Mouse (Mus musculus) embryo, embryonic 11.5 days (tissue): ENCODE results near the gene Id2.

Experiments
- DNase-seq: peaks from one replicate; pipeline ENCODE4 v3.0.0-alpha.2; 2012; ENCODE audit warnings: low read depth, low spot score

Id2 gene

GRCm38 (mm10) chr12:25097052-25097209 lies at the start of gene Id2:
Gene Id2 (minus strand): TSS chr12:25097140.
- DNase-seq: no peak

- no peak for DNase-seq
These were observed 48.4 kb upstream of the Id2 start for GRCm38 (mm10) chr12:25145344-25145698.

GRCm38 (mm10) chr12:25144591-25145343 lies 47.8 kb upstream of the Id2 start:
- no peak for DNase-seq

GRCm38 (mm10) chr12:25143492-25143891 lies 46.6 kb upstream of the Id2 start:
- no peak for DNase-seq

- no peak for DNase-seq
These were observed 45.3 kb upstream of the Id2 start for GRCm38 (mm10) chr12:25142251-25142650.

GRCm38 (mm10) chr12:25141311-25141710 lies 44.4 kb upstream of the Id2 start:
- no peak for DNase-seq

- no peak for DNase-seq
These were observed 43.2 kb upstream of the Id2 start for GRCm38 (mm10) chr12:25140115-25140514.

- DNase-seq: no peak
These were observed 41.7 kb upstream of the Id2 start for GRCm38 (mm10) chr12:25138616-25139015.

GRCm38 (mm10) chr12:25132046-25132445 lies 35.1 kb upstream of the Id2 start:
- no peak for DNase-seq

- DNase-seq: no peak
These were observed 30.7 kb upstream of the Id2 start for GRCm38 (mm10) chr12:25127629-25128028.

GRCm38 (mm10) chr12:25126228-25126627 lies 29.3 kb upstream of the Id2 start:
- no peak for DNase-seq

GRCm38 (mm10) chr12:25125239-25125776 lies 28.4 kb upstream of the Id2 start:
- no peak for DNase-seq

GRCm38 (mm10) chr12:25124431-25125238 lies 27.7 kb upstream of the Id2 start:
- DNase-seq: peak; percentile 52

- no peak for DNase-seq
These were observed 23.8 kb upstream of the Id2 start for GRCm38 (mm10) chr12:25120753-25121152.

- no peak for DNase-seq
These were observed 22.3 kb upstream of the Id2 start for GRCm38 (mm10) chr12:25119278-25119677.

- no peak for DNase-seq
These were observed 21.0 kb upstream of the Id2 start for GRCm38 (mm10) chr12:25117856-25118511.

- DNase-seq: no peak
These were observed 19.2 kb upstream of the Id2 start for GRCm38 (mm10) chr12:25116126-25116525.

GRCm38 (mm10) chr12:25114426-25114825 lies 17.5 kb upstream of the Id2 start:
- no peak for DNase-seq

- DNase-seq: no peak
These were observed 16.4 kb upstream of the Id2 start for GRCm38 (mm10) chr12:25113357-25113756.

- DNase-seq: no peak
These were observed 15.9 kb upstream of the Id2 start for GRCm38 (mm10) chr12:25112806-25113205.

GRCm38 (mm10) chr12:25110682-25111078 lies 13.7 kb upstream of the Id2 start:
- DNase-seq: no peak

- no peak for DNase-seq
These were observed 13.2 kb upstream of the Id2 start for GRCm38 (mm10) chr12:25109971-25110681.
